Mouse (Mus musculus) cerebellum, adult 11-12 months (tissue): Measurements from ENCODE around the gene Vmn2r2.
A peak's percentile ranks its signal among the peaks of the same experiment; 100 is the strongest.

Experiments
- DNase-seq: peaks from one replicate; pipeline ENCODE4 v3.0.0; 2022

Vmn2r2 gene

GRCm38 (mm10) chr3:64141878-64142508, at the start of gene Vmn2r2:
Gene Vmn2r2 (minus strand): TSS chr3:64141928.
- no peak for DNase-seq

- peak; percentile 25 for DNase-seq
Observed at GRCm38 (mm10) chr3:64113352-64114046, 28.2 kb downstream of the Vmn2r2 start.

GRCm38 (mm10) chr3:64112707-64113106, 29.0 kb downstream of the Vmn2r2 start:
- DNase-seq, result no peak

GRCm38 (mm10) chr3:64081247-64081646, 60.5 kb downstream of the Vmn2r2 start, which contains the start of gene Vmn2r1:
Gene Vmn2r1 (plus strand): TSS chr3:64081547.
- no peak for DNase-seq
